In the genomic region with DNA sequence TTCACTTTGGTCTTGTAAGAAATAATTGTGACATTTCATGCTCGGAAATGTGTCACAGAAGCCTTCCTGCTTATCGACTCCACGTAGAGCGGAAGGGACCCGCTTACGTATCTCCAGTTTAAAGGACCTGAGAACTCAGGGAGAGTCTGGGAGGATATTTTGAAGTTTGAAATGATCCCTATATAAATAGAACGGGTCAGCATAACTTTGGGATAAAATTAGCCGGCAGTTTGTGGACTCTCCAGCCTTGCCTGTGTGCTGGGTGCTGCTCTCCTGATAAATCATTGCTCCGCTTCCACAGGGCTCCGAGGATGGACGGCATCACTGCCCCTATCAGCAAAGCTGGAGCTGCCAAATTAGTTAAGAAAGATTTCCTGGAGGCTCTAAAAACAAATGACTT, we compare ENCODE assay signal across 8 mouse cellular contexts. TPM values are rescaled to one million over a fixed set of nuclear protein-coding genes. Genes with fewer than 3 reads are reported as not detected.
DNase-seq lines count a peak whose midpoint lies in the region; ATAC-seq lines count a peak whose summit lies in the region.

No protein-coding gene starts in this region.

- peak overlapping the region; percentile 49 for H3K9ac ChIP-seq in forebrain, embryonic 11.5 days (ENCODE audit: low read length)
- H3K9ac ChIP-seq in hindbrain, embryonic 14.5 days: peak overlapping the region; percentile 21; the same call in 1 of the 2 replicates

- peak overlapping the region; percentile 54 for H3K4me2 ChIP-seq in forebrain, embryonic 11.5 days (ENCODE audit: low read depth, low read length, severe bottlenecking)
- peak overlapping the region; percentile 47 for H3K4me2 ChIP-seq in hindbrain, embryonic 14.5 days (replicated peaks)

- H3K27ac ChIP-seq in forebrain, embryonic 11.5 days (ENCODE audit: low read depth, low read length): no peak overlapping the region; the same call in 1 of the 2 replicates
- H3K27ac ChIP-seq in hindbrain, embryonic 14.5 days: no peak overlapping the region
- no peak overlapping the region for H3K27ac ChIP-seq in macrophage

- 12% methylated on average over 11 of the region's 11 CpGs for WGBS in forebrain, embryonic 11.5 days
- 15% methylated on average over 11 of the region's 11 CpGs for WGBS in hindbrain, embryonic 14.5 days
- 15% methylated on average over 11 of the region's 11 CpGs for WGBS in macrophage (ENCODE audit: missing documents)

- H3K9me3 ChIP-seq in forebrain, embryonic 11.5 days (ENCODE audit: control insufficient read depth, low read length): no peaks in the 10 kb centered on the region
- no peaks in the 10 kb centered on the region for H3K9me3 ChIP-seq in hindbrain, embryonic 14.5 days (ENCODE audit: control insufficient read depth, low read length)

- 0 out of 2 replicates have a peak, but pooled peaks have one; percentile 37 for ATAC-seq in forebrain, embryonic 11.5 days (replicated peaks; ENCODE audit: low FRiP score)
- no peak for ATAC-seq in hindbrain, embryonic 14.5 days (ENCODE audit: low FRiP score)
- ATAC-seq in megakaryocyte-erythroid progenitor cell, adult 5-6 weeks (replicated peaks; ENCODE audit: low FRiP score, low TSS enrichment, poor library complexity, severe bottlenecking): no peak

- H3K4me3 ChIP-seq in forebrain, embryonic 11.5 days (ENCODE audit: low read depth, low read length): peak overlapping the region; percentile 21
- H3K4me3 ChIP-seq in hindbrain, embryonic 14.5 days (replicated peaks; ENCODE audit: low read length): peak overlapping the region; percentile 13
- H3K4me3 ChIP-seq in macrophage (ENCODE audit: inconsistent target): peak overlapping the region; percentile 11; the same call in 1 of the 2 replicates

- no peaks in the 10 kb centered on the region for H3K27me3 ChIP-seq in forebrain, embryonic 11.5 days (ENCODE audit: control insufficient read depth, insufficient read depth, low read length)
- no peaks in the 10 kb centered on the region for H3K27me3 ChIP-seq in hindbrain, embryonic 14.5 days (ENCODE audit: control insufficient read depth, insufficient read depth, low read length)

- H3K79me2 ChIP-seq in macrophage (ENCODE audit: inconsistent target): no peaks in the 10 kb centered on the region

- peaks cover 7% of the 10 kb centered on the region; the same call in 1 of the 2 replicates for H3K4me1 ChIP-seq in forebrain, embryonic 11.5 days (replicated peaks; ENCODE audit: control insufficient read depth, insufficient read depth, low read length)
- peaks cover 9% of the 10 kb centered on the region; the same call in 1 of the 2 replicates for H3K4me1 ChIP-seq in hindbrain, embryonic 14.5 days (replicated peaks; ENCODE audit: control insufficient read depth, insufficient read depth, low read length)

- DNase-seq in adrenal gland, postnatal 14 days: peak; percentile 25
- DNase-seq in adrenal gland, adult 18-20 months (ENCODE audit: low spot score in 2 of 2): no peak
- DNase-seq in forebrain, embryonic 11.5 days (ENCODE audit: low spot score): no peak
- peak; percentile 32 for DNase-seq in hindbrain, embryonic 14.5 days (ENCODE audit: low spot score)
- DNase-seq in B cell, adult 2 months: no peak
- DNase-seq in right cerebral cortex, adult 18-20 months: no peak

- H3K36me3 ChIP-seq in forebrain, embryonic 11.5 days (ENCODE audit: control insufficient read depth, insufficient read depth, low read length): no peaks in the 10 kb centered on the region
- no peaks in the 10 kb centered on the region for H3K36me3 ChIP-seq in hindbrain, embryonic 14.5 days (replicated peaks; ENCODE audit: control insufficient read depth, insufficient read depth)
- no peaks in the 10 kb centered on the region for H3K36me3 ChIP-seq in macrophage (ENCODE audit: inconsistent target)

RNA-seq across cellular contexts. Expression of a gene that starts 7.1 kb away (rescaled TPM):
- total RNA-seq in adrenal gland, postnatal 14 days (2021): 5.3 and 5.7 TPM in 2 replicates
- 1 to 10 TPM in 1 of 2 experiments, under 1 TPM in 1; 0.80 to 1.1 TPM for total RNA-seq in adrenal gland, adult 18-20 months (2021)
- 33.4 and 34.1 TPM in 2 replicates for polyA plus RNA-seq in forebrain, embryonic 11.5 days (2014; fragmentation: Nextera tagmentation; extraction: Ambion mirVana)
- polyA plus RNA-seq in hindbrain, embryonic 14.5 days (2014; fragmentation: Nextera tagmentation; extraction: Ambion mirVana): 17.1 and 18.7 TPM in 2 replicates
- 1 to 10 TPM in 4 of 26 experiments, under 1 TPM in 14, not detected in 8; 0.21 to 2.3 (median 0.56) TPM for total RNA-seq in macrophage (2018; cell fraction: chromatin; rRNA removed)
- total RNA-seq in macrophage (2018; cell fraction: cytosol; rRNA removed): 1 to 10 TPM in 12 of 26 experiments, under 1 TPM in 14; 0.14 to 1.9 (median 0.72) TPM
- total RNA-seq in macrophage (2018; cell fraction: nucleus; rRNA removed): 1 to 10 TPM in 3 of 26 experiments, under 1 TPM in 19, not detected in 4; 0.12 to 2.2 (median 0.51) TPM
- polyA plus RNA-seq in macrophage (2018): 0.98 to 1.6 TPM (median 1.5 TPM) in 3 replicates
- total RNA-seq in megakaryocyte-erythroid progenitor cell, adult 5-6 weeks (2014; fragmentation: Nextera tagmentation): not detected in 2 replicates
- not detected in 2 replicates for total RNA-seq in megakaryocyte-erythroid progenitor cell, adult 5-6 weeks (2017)

Comparison
In these comparisons a context has a peak if more than half of its experiments do, and no peak if none do; other contexts are left out.
1. DNase-seq: peak in adrenal gland, postnatal 14 days (single experiment) and hindbrain, embryonic 14.5 days (single experiment); none in adrenal gland, adult 18-20 months (0 of 2), forebrain, embryonic 11.5 days (single experiment), B cell, adult 2 months (0 of 2) and right cerebral cortex, adult 18-20 months (single experiment).
2. Peak in every context shown above with its lines, with median percentiles within 50 percentile points of each other: H3K4me3 ChIP-seq.